In genomic region chr14:121057750-121058149, GRCm38 (mm10) we compare ENCODE assay signal across 32 mouse cellular contexts. TPM values are rescaled to one million over a fixed set of nuclear protein-coding genes. Genes with fewer than 3 reads are reported as not detected.
"Had no signal": no experiment of that assay in that cellular context is flagged by ENCODE, and none has a peak within 500 bp of the region (broad histone marks: within the 10 kb centered on the region; RNA-seq: fewer than 3 reads in every experiment).

No protein-coding gene starts in this region.

- ATAC-seq: liver, embryonic 12.5 days; liver, postnatal 0 days; lung, postnatal 0 days; midbrain, embryonic 13.5 days; midbrain, embryonic 15.5 days; midbrain, embryonic 16.5 days had no signal

- H3K9me3 ChIP-seq: limb, embryonic 10.5 days; limb, embryonic 12.5 days; limb, embryonic 13.5 days; limb, embryonic 15.5 days; liver, embryonic 12.5 days; liver, embryonic 13.5 days; liver, embryonic 15.5 days; lung, embryonic 15.5 days; midbrain, embryonic 10.5 days; midbrain, embryonic 12.5 days; midbrain, embryonic 13.5 days; midbrain, embryonic 15.5 days had no signal

- H3K4me2 ChIP-seq: limb, embryonic 12.5 days; limb, embryonic 13.5 days; limb, embryonic 15.5 days; liver, embryonic 11.5 days; liver, embryonic 12.5 days; liver, embryonic 13.5 days; liver, embryonic 15.5 days; lung, embryonic 14.5 days; lung, embryonic 15.5 days; midbrain, embryonic 11.5 days; midbrain, embryonic 12.5 days; midbrain, embryonic 13.5 days; midbrain, embryonic 15.5 days had no signal

- H3K9ac ChIP-seq: limb, embryonic 12.5 days; limb, embryonic 13.5 days; limb, embryonic 15.5 days; liver, embryonic 12.5 days; liver, embryonic 13.5 days; liver, embryonic 14.5 days; liver, embryonic 15.5 days; liver, postnatal 0 days; lung, embryonic 14.5 days; lung, embryonic 15.5 days; midbrain, embryonic 12.5 days; midbrain, embryonic 13.5 days; midbrain, embryonic 15.5 days had no signal

- DNase-seq: left cerebral cortex, postnatal 4 days; liver; liver, embryonic 13.5 days; liver, postnatal 0 days; lung, adult 18-20 months; lung, adult 2 months; lung, embryonic 14.5 days; lung, postnatal 10 days; lung, postnatal 14 days; lung, postnatal 36 days; lung, postnatal 4 days; midbrain, embryonic 14.5 days had no signal

- H3K36me3 ChIP-seq: limb, embryonic 15.5 days; liver, embryonic 12.5 days; liver, embryonic 13.5 days; liver, embryonic 15.5 days; lung, embryonic 15.5 days; midbrain, embryonic 12.5 days; midbrain, embryonic 13.5 days; midbrain, embryonic 15.5 days had no signal

- H3K4me1 ChIP-seq: megakaryocyte, embryonic 14.5 days had no signal

- H3K27ac ChIP-seq: limb, embryonic 10.5 days; limb, embryonic 12.5 days; limb, embryonic 13.5 days; liver, embryonic 12.5 days; liver, embryonic 13.5 days; liver, embryonic 14.5 days; liver, embryonic 15.5 days; lung, embryonic 15.5 days; macrophage; midbrain, embryonic 10.5 days; midbrain, embryonic 12.5 days; midbrain, embryonic 13.5 days; midbrain, embryonic 15.5 days had no signal

- H3K4me3 ChIP-seq: limb, embryonic 10.5 days; limb, embryonic 12.5 days; limb, embryonic 13.5 days; limb, embryonic 15.5 days; liver, embryonic 12.5 days; liver, embryonic 13.5 days; liver, embryonic 15.5 days; lung, embryonic 15.5 days; megakaryocyte, embryonic 14.5 days; midbrain, embryonic 10.5 days; midbrain, embryonic 12.5 days; midbrain, embryonic 13.5 days; midbrain, embryonic 15.5 days; myocyte had no signal

- H3K27me3 ChIP-seq: limb, embryonic 12.5 days; limb, embryonic 13.5 days; limb, embryonic 15.5 days; liver, embryonic 12.5 days; liver, embryonic 13.5 days; liver, embryonic 15.5 days; lung, embryonic 15.5 days; megakaryocyte, embryonic 14.5 days; midbrain, embryonic 13.5 days; midbrain, embryonic 15.5 days had no signal

RNA-seq across cellular contexts. Expression of gene Farp1, which starts 22.8 kb away (rescaled TPM):
- total RNA-seq: megakaryocyte-erythroid progenitor cell, adult 5-6 weeks had no signal
